Comparison of ENCODE assay signal across 9 mouse cellular contexts in the genomic region with DNA sequence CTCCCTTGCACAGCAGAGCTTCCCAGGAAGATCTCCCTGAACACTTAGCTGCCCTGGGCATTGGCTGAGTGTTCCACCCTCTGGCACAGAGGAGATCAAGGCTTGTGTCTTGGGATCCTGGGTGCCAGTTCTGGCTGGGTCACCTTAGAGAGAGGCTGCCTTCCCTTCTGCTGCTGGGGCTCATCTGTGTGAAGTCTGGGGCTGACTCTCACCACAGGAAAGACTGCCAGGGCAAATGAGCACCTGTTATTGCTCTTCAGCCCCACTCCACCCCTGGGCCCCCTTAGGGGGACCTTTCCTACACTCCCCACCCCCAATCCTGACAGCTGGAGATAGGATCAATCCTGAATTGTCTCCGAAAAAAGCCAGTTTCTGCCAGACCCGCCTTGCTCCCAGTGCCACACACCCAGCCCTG. TPM values are rescaled to one million over a fixed set of nuclear protein-coding genes. Genes with fewer than 3 reads are reported as not detected.
A peak's percentile ranks its signal among the peaks of the same experiment; 100 is the strongest.
DNase-seq lines count a peak whose midpoint lies in the region; ATAC-seq and TF ChIP-seq lines count a peak whose summit lies in the region.
"Had no signal": no experiment of that assay in that cellular context is flagged by ENCODE, and none has a peak within 500 bp of the region (broad histone marks: within the 10 kb centered on the region; RNA-seq: fewer than 3 reads in every experiment).

No protein-coding gene starts in this region.

- peak overlapping the region; percentile 81 for H3K4me3 ChIP-seq in liver, postnatal 0 days (ENCODE audit: low read depth, low read length)

- no peak for ATAC-seq in liver, postnatal 0 days
- no peak for ATAC-seq in CD4-positive, CD25-positive, alpha-beta regulatory T cell, adult 4 months

- intact Hi-C loops in heart, postnatal 36 days (cut with DNase I) = no loop called here
- intact Hi-C loops in gastrocnemius, postnatal 36 days (cut with DNase I) = no loop called here

- H3K27ac ChIP-seq in liver, postnatal 0 days (ENCODE audit: low read depth) = peak overlapping the region; percentile 77

- peak overlapping the region; percentile 56 for H3K9ac ChIP-seq in liver, postnatal 0 days (replicated peaks)

- peak; percentile 92 for DNase-seq in heart, adult 11 months
- DNase-seq in heart, postnatal 36 days = no peak
- peak; percentile 50 to 59 for DNase-seq in spleen, postnatal 10 days (ENCODE audit: low spot score in 2 of 2)
- no peak for DNase-seq in spleen, postnatal 36 days (ENCODE audit: low spot score in 2 of 2)
- no peak for DNase-seq in liver, postnatal 0 days
- DNase-seq in thymus, postnatal 4 days = peak; percentile 56
- DNase-seq in gastrocnemius, postnatal 36 days = no peak
- DNase-seq: adrenal gland, postnatal 10 days had no signal

- H3K4me2 ChIP-seq in liver, postnatal 0 days (ENCODE audit: low read depth, low read length) = peak overlapping the region; percentile 90

- H3K4me1 ChIP-seq in liver, postnatal 0 days (ENCODE audit: insufficient read depth) = peaks cover 60% of the 10 kb centered on the region

- no peak for TF ChIP-seq EP300 in liver, postnatal 0 days (IDR thresholded peaks at IDR 0.05; ENCODE audit: low read depth)

- no peaks in the 10 kb centered on the region for H3K36me3 ChIP-seq in liver, postnatal 0 days (replicated peaks; ENCODE audit: insufficient read depth, low read length)

- TF ChIP-seq CTCF in liver, postnatal 0 days (IDR thresholded peaks at IDR 0.05; ENCODE audit: low read depth) = no peak

- no peaks in the 10 kb centered on the region for H3K9me3 ChIP-seq in liver, postnatal 0 days (ENCODE audit: low read length)

- H3K27me3 ChIP-seq in liver, postnatal 0 days (ENCODE audit: insufficient read depth, low read length) = no peaks in the 10 kb centered on the region

- 27% methylated on average over 2 of the region's 2 CpGs for WGBS in liver, postnatal 0 days (ENCODE audit: insufficient replicate concordance)

RNA-seq across cellular contexts. Expression of gene Capn5, which starts 1.0 kb away (rescaled TPM):
- 1 to 10 TPM; 2.4 to 2.6 TPM for total RNA-seq in heart, postnatal 36 days (2021)
- 4.4 and 4.5 TPM in 2 replicates for polyA plus RNA-seq in liver, postnatal 0 days (2015; fragmentation: Nextera tagmentation; extraction: Ambion mirVana)
- 1 to 10 TPM in 1 of 2 experiments, under 1 TPM in 1; 0.90 to 1.5 TPM for polyA plus RNA-seq in CD4-positive, CD25-positive, alpha-beta regulatory T cell, adult 4 months (2017; shearing (Covaris generic))
- 1 to 10 TPM; 1.7 to 1.9 TPM for total RNA-seq in gastrocnemius, postnatal 36 days (2021)

RNA-seq across cellular contexts. Expression of gene B3gnt6, which starts 22.2 kb away (rescaled TPM):
- not detected for total RNA-seq in heart, postnatal 36 days (2021)
- polyA plus RNA-seq in liver, postnatal 0 days (2015; fragmentation: Nextera tagmentation; extraction: Ambion mirVana) = 0.05 TPM in 2 replicates
- polyA plus RNA-seq in CD4-positive, CD25-positive, alpha-beta regulatory T cell, adult 4 months (2017; shearing (Covaris generic)) = not detected
- total RNA-seq in gastrocnemius, postnatal 36 days (2021) = not detected

RNA-seq across cellular contexts. Expression of gene Omp, which starts 31.8 kb away (rescaled TPM):
- under 1 TPM in 1 of 2 experiments, not detected in 1; 0.11 TPM for total RNA-seq in heart, postnatal 36 days (2021)
- polyA plus RNA-seq in liver, postnatal 0 days (2015; fragmentation: Nextera tagmentation; extraction: Ambion mirVana) = 0.23 and 0.27 TPM in 2 replicates
- polyA plus RNA-seq in CD4-positive, CD25-positive, alpha-beta regulatory T cell, adult 4 months (2017; shearing (Covaris generic)) = not detected
- total RNA-seq in gastrocnemius, postnatal 36 days (2021) = under 1 TPM in 1 of 2 experiments, not detected in 1; 0.12 TPM

RNA-seq across cellular contexts. Expression of gene Myo7a, which starts 57.8 kb away (rescaled TPM):
- total RNA-seq in heart, postnatal 36 days (2021) = 1 to 10 TPM; 5.3 to 5.8 TPM
- polyA plus RNA-seq in liver, postnatal 0 days (2015; fragmentation: Nextera tagmentation; extraction: Ambion mirVana) = 6.5 and 7.6 TPM in 2 replicates
- 1 to 10 TPM; 1.0 to 3.1 TPM for polyA plus RNA-seq in CD4-positive, CD25-positive, alpha-beta regulatory T cell, adult 4 months (2017; shearing (Covaris generic))
- total RNA-seq in gastrocnemius, postnatal 36 days (2021) = 1 to 10 TPM; 2.6 to 3.2 TPM

Comparison
In these comparisons a context has a peak if more than half of its experiments do, and no peak if none do; other contexts are left out.
1. DNase-seq: peak in heart, adult 11 months (single experiment), spleen, postnatal 10 days (2 of 2) and thymus, postnatal 4 days (single experiment); none in heart, postnatal 36 days (0 of 2), spleen, postnatal 36 days (0 of 2), liver, postnatal 0 days (single experiment) and gastrocnemius, postnatal 36 days (0 of 2).